ENCODE assay signal across 11 mouse cellular contexts in genomic region chr14:118322003-118322821, GRCm38 (mm10). TPM values are rescaled to one million over a fixed set of nuclear protein-coding genes. Genes with fewer than 3 reads are reported as not detected.
DNase-seq lines count a peak whose midpoint lies in the region; ATAC-seq and TF ChIP-seq lines count a peak whose summit lies in the region.
"Had no signal": no experiment of that assay in that cellular context is flagged by ENCODE, and none has a peak within 500 bp of the region (broad histone marks: within the 10 kb centered on the region; RNA-seq: fewer than 3 reads in every experiment).

No protein-coding gene starts in this region.

- H3K4me1 ChIP-seq in heart, embryonic 13.5 days = peaks cover 6% of the 10 kb centered on the region
- no peaks in the 10 kb centered on the region for H3K4me1 ChIP-seq in embryonic facial prominence, embryonic 12.5 days
- H3K4me1 ChIP-seq in intestine, embryonic 14.5 days (replicated peaks; ENCODE audit: control insufficient read depth, insufficient read depth, low read length) = no peaks in the 10 kb centered on the region
- H3K4me1 ChIP-seq in midbrain, postnatal 0 days (ENCODE audit: insufficient read depth, low read length) = no peaks in the 10 kb centered on the region

- peaks cover 76% of the 10 kb centered on the region for H3K27me3 ChIP-seq in heart, embryonic 13.5 days (replicated peaks)
- H3K27me3 ChIP-seq in embryonic facial prominence, embryonic 12.5 days = peaks cover 43% of the 10 kb centered on the region
- H3K27me3 ChIP-seq in intestine, embryonic 14.5 days (replicated peaks; ENCODE audit: control insufficient read depth, insufficient read depth, low read length) = peaks cover 36% of the 10 kb centered on the region; the same call in 1 of the 2 replicates
- H3K27me3 ChIP-seq in midbrain, postnatal 0 days (ENCODE audit: insufficient read depth, low read length) = no peaks in the 10 kb centered on the region

- H3K9me3 ChIP-seq in heart, embryonic 13.5 days = no peaks in the 10 kb centered on the region
- no peaks in the 10 kb centered on the region for H3K9me3 ChIP-seq in embryonic facial prominence, embryonic 12.5 days
- no peaks in the 10 kb centered on the region for H3K9me3 ChIP-seq in intestine, embryonic 14.5 days (ENCODE audit: control insufficient read depth, low read length)
- no peaks in the 10 kb centered on the region for H3K9me3 ChIP-seq in midbrain, postnatal 0 days (ENCODE audit: low read length)

- no peak for ATAC-seq in heart, embryonic 13.5 days (ENCODE audit: extremely low read depth, insufficient number of reproducible peaks, low FRiP score, low TSS enrichment)
- ATAC-seq in embryonic facial prominence, embryonic 12.5 days (ENCODE audit: insufficient number of reproducible peaks, insufficient read depth, low FRiP score, low TSS enrichment) = no peak
- ATAC-seq in intestine, embryonic 14.5 days (replicated peaks; ENCODE audit: low FRiP score, low TSS enrichment, low read depth) = no peak
- ATAC-seq in midbrain, postnatal 0 days (ENCODE audit: low FRiP score) = no peak
- no peak for ATAC-seq in erythroid progenitor cell, adult 5-6 weeks (replicated peaks; ENCODE audit: low FRiP score, poor library complexity, severe bottlenecking)

- H3K27ac ChIP-seq in heart, embryonic 13.5 days (replicated peaks) = no peak overlapping the region
- no peak overlapping the region for H3K27ac ChIP-seq in embryonic facial prominence, embryonic 12.5 days
- no peak overlapping the region for H3K27ac ChIP-seq in intestine, embryonic 14.5 days (ENCODE audit: low read depth)
- no peak overlapping the region for H3K27ac ChIP-seq in midbrain, postnatal 0 days (ENCODE audit: low read depth, low read length)

- H3K36me3 ChIP-seq in heart, embryonic 13.5 days = no peaks in the 10 kb centered on the region
- no peaks in the 10 kb centered on the region for H3K36me3 ChIP-seq in embryonic facial prominence, embryonic 12.5 days
- H3K36me3 ChIP-seq in intestine, embryonic 14.5 days (ENCODE audit: control insufficient read depth, insufficient read depth, low read length) = no peaks in the 10 kb centered on the region
- no peaks in the 10 kb centered on the region for H3K36me3 ChIP-seq in midbrain, postnatal 0 days (ENCODE audit: insufficient read depth, low read length)

- TF ChIP-seq CTCF in midbrain, postnatal 0 days (IDR thresholded peaks at IDR 0.05) = no peak

- no peak for DNase-seq in heart, adult 18-20 months
- DNase-seq in intestine, embryonic 14.5 days (ENCODE audit: low spot score) = no peak
- DNase-seq in midbrain, postnatal 0 days (ENCODE audit: low spot score) = peak; percentile 5
- DNase-seq in right cerebral cortex, postnatal 14 days = no peak
- DNase-seq in right cerebral cortex, adult 2 months (ENCODE audit: low spot score in 2 of 2) = no peak
- DNase-seq: cerebellum, adult 18-20 months had no signal

- WGBS in heart, embryonic 13.5 days = 16% methylated on average over 26 of the region's 26 CpGs
- WGBS in embryonic facial prominence, embryonic 12.5 days = 13% methylated on average over 26 of the region's 26 CpGs
- WGBS in intestine, embryonic 14.5 days = 19% methylated on average over 26 of the region's 26 CpGs
- WGBS in midbrain, postnatal 0 days = 5% methylated on average over 26 of the region's 26 CpGs

- peak overlapping the region; percentile 58 for H3K9ac ChIP-seq in heart, embryonic 13.5 days
- no peak overlapping the region for H3K9ac ChIP-seq in embryonic facial prominence, embryonic 12.5 days
- H3K9ac ChIP-seq in intestine, embryonic 14.5 days (ENCODE audit: low read length) = no peak overlapping the region
- no peak overlapping the region for H3K9ac ChIP-seq in midbrain, postnatal 0 days (replicated peaks; ENCODE audit: low read length, poor library complexity, severe bottlenecking)

- H3K4me3 ChIP-seq in heart, embryonic 13.5 days = peak overlapping the region; percentile 47
- H3K4me3 ChIP-seq in embryonic facial prominence, embryonic 12.5 days = peak overlapping the region; percentile 26
- H3K4me3 ChIP-seq in intestine, embryonic 14.5 days (ENCODE audit: low read depth, low read length) = peak overlapping the region; percentile 21
- H3K4me3 ChIP-seq in midbrain, postnatal 0 days (ENCODE audit: low read depth, low read length) = peak overlapping the region; percentile 35

- H3K4me2 ChIP-seq in heart, embryonic 13.5 days = peak overlapping the region; percentile 73
- H3K4me2 ChIP-seq in embryonic facial prominence, embryonic 12.5 days (replicated peaks) = peak overlapping the region; percentile 48
- peak overlapping the region; percentile 50 for H3K4me2 ChIP-seq in intestine, embryonic 14.5 days (ENCODE audit: low read length)
- peak overlapping the region; percentile 61 for H3K4me2 ChIP-seq in midbrain, postnatal 0 days (ENCODE audit: low read depth, low read length, poor library complexity, severe bottlenecking)

RNA-seq across cellular contexts. Expression of gene Gm9376, which starts 55.5 kb away (rescaled TPM):
- not detected in 2 replicates for polyA plus RNA-seq in heart, embryonic 13.5 days (2015; fragmentation: Nextera tagmentation; extraction: Ambion mirVana)
- not detected for total RNA-seq in heart, adult 18-20 months (2021)
- polyA plus RNA-seq in embryonic facial prominence, embryonic 12.5 days (2016; fragmentation: Nextera tagmentation; extraction: Ambion mirVana) = not detected in 2 replicates
- polyA plus RNA-seq in intestine, embryonic 14.5 days (2014; fragmentation: Nextera tagmentation; extraction: Ambion mirVana) = not detected in 2 replicates
- total RNA-seq in midbrain, postnatal 0 days (2014; rRNA removed) = not detected in 2 replicates
- polyA plus RNA-seq in midbrain, postnatal 0 days (2015; fragmentation: Nextera tagmentation; extraction: Ambion mirVana) = not detected in 2 replicates
- not detected in 2 replicates for total RNA-seq in erythroid progenitor cell, adult 5-6 weeks (2015; ENCODE audit: low replicate concordance)
- not detected in 2 replicates for total RNA-seq in erythroid progenitor cell, adult 5-6 weeks (2017; ENCODE audit: low replicate concordance)
- total RNA-seq: granulocyte monocyte progenitor cell, adult 5-6 weeks had no signal
- polyA plus RNA-seq: liver, embryonic 16.5 days had no signal
